Mouse (Mus musculus) limb, embryonic 11.5 days (tissue): Measurements from ENCODE around the gene Lilrb4a. TPM values are rescaled to one million over a fixed set of nuclear protein-coding genes. Genes with fewer than 3 reads are reported as not detected.

Experiments
- ATAC-seq: fragments of 200-750 bp; cut with Nextera tagmentation; 2 replicates; pipeline ENCODE4 v1.8.0; 2017; ENCODE audit warnings: low read depth; ENCODE audit not compliant: insufficient number of reproducible peaks, low FRiP score, low TSS enrichment
- DNase-seq: peaks from one replicate; pipeline ENCODE4 v3.0.0-alpha.2; 2015; ENCODE audit warnings: low spot score
- H3K27ac ChIP-seq: fragments of 300-500 bp; sonication (generic); replicated peaks from 2 replicates; pipeline ENCODE4 v1.5.1; 2014; ENCODE audit warnings: low read depth, mild to moderate bottlenecking, low read length
- H3K27me3 ChIP-seq: fragments of 300-500 bp; sonication (generic); 2 replicates; pipeline ENCODE4 v1.6.1; 2014; ENCODE audit warnings: mild to moderate bottlenecking, low read length, mixed read lengths; ENCODE audit not compliant: control insufficient read depth, insufficient read depth
- H3K36me3 ChIP-seq: fragments of 300-500 bp; sonication (generic); 2 replicates; pipeline ENCODE4 v1.6.1; 2014; ENCODE audit warnings: mild to moderate bottlenecking, low read length, moderate library complexity, mixed read lengths; ENCODE audit not compliant: control insufficient read depth, insufficient read depth
- H3K4me1 ChIP-seq: fragments of 300-500 bp; sonication (generic); 2 replicates; pipeline ENCODE4 v1.6.1; 2014; ENCODE audit warnings: low read length, mixed read lengths; ENCODE audit not compliant: control insufficient read depth, insufficient read depth
- H3K4me2 ChIP-seq: fragments of 300-500 bp; sonication (generic); 2 replicates; pipeline ENCODE4 v1.6.1; 2014; ENCODE audit warnings: low read depth, mild to moderate bottlenecking, moderate library complexity; ENCODE audit not compliant: severe bottlenecking
- H3K4me3 ChIP-seq: fragments of 300-500 bp; sonication (generic); 2 replicates; pipeline ENCODE4 v1.5.1; 2014; ENCODE audit warnings: low read depth, low read length
- H3K9ac ChIP-seq: fragments of 300-500 bp; sonication (generic); 2 replicates; pipeline ENCODE4 v1.6.1; 2014; ENCODE audit warnings: mild to moderate bottlenecking, low read length
- H3K9me3 ChIP-seq: fragments of 300-500 bp; sonication (generic); 2 replicates; pipeline ENCODE4 v1.6.1; 2016; ENCODE audit warnings: low read length; ENCODE audit not compliant: control insufficient read depth
- WGBS: fragments of 180-500 bp; shearing (Covaris S2); extraction: QIAGEN DNeasy Blood & Tissue Kit; methylation state at CpG from one replicate; pipeline ENCODE4 v1.1.7; 2014; 5-methylcytosine and 5-hydroxymethylcytosine counted together
- polyA plus RNA-seq: library from polyadenylated mRNA; unstranded; fragments of >200 nt; fragmentation: Nextera tagmentation; extraction: Ambion mirVana; gene quantifications from 2 replicates; pipeline ENCODE4 v1.2.1, GENCODE M21; 2014

Lilrb4a gene
- polyA plus RNA-seq, 1 experiment from 2014 or later: 0.36 TPM

DNA sequence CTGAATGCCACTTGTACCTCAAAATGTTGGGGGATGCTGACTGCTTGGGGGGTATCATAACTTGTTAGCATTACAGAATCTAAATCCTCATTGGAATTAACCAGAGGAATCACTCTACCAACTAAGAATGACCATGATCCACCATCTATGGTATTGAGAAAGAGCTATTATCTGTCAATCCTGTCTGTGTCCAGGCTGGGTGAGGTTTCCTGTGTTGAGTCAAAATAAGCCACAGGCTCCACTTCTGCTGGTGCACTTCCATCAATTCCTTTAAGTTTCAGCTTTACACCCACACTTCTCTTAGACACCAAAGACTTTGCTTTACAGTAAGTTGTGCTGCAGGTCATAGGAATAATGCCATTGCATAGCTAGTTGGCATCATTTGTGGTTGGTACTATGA lies 30.7 kb downstream of the Lilrb4a start:
- H3K27me3 ChIP-seq: no peaks in the 10 kb centered on the region
- H3K9me3 ChIP-seq: no peaks in the 10 kb centered on the region
- H3K4me2 ChIP-seq: no peak overlapping the region
- no peak overlapping the region for H3K9ac ChIP-seq
- no peak for DNase-seq
- no peaks in the 10 kb centered on the region for H3K4me1 ChIP-seq
- H3K4me3 ChIP-seq: no peak overlapping the region
- ATAC-seq: no peak
- H3K36me3 ChIP-seq: no peaks in the 10 kb centered on the region
- H3K27ac ChIP-seq: no peak overlapping the region

- DNase-seq (no peak), ATAC-seq (no peak)
- Histone ChIP-seq H3K9me3 (no peaks in the 10 kb centered on the region), H3K4me3 (no peak overlapping the region), H3K27me3 (no peaks in the 10 kb centered on the region), H3K27ac (no peak overlapping the region), H3K4me2 (no peak overlapping the region), H3K36me3 (no peaks in the 10 kb centered on the region), H3K4me1 (no peaks in the 10 kb centered on the region), H3K9ac (no peak overlapping the region)
- WGBS: 82% methylated on average over 7 of the region's 7 CpGs
These were observed 35.3 kb downstream of the Lilrb4a start for GRCm38 (mm10) chr10:51526090-51526489.

GRCm38 (mm10) chr10:51526633-51527032 lies 35.9 kb downstream of the Lilrb4a start:
- WGBS: 88% methylated on average over 4 of the region's 4 CpGs
- Histone ChIP-seq H3K36me3 (no peaks in the 10 kb centered on the region), H3K9me3 (no peaks in the 10 kb centered on the region), H3K27ac (no peak overlapping the region), H3K4me2 (no peak overlapping the region), H3K4me3 (no peak overlapping the region), H3K4me1 (no peaks in the 10 kb centered on the region), H3K9ac (no peak overlapping the region), H3K27me3 (no peaks in the 10 kb centered on the region)
- DNase-seq: no peak
- ATAC-seq: no peak

DNA sequence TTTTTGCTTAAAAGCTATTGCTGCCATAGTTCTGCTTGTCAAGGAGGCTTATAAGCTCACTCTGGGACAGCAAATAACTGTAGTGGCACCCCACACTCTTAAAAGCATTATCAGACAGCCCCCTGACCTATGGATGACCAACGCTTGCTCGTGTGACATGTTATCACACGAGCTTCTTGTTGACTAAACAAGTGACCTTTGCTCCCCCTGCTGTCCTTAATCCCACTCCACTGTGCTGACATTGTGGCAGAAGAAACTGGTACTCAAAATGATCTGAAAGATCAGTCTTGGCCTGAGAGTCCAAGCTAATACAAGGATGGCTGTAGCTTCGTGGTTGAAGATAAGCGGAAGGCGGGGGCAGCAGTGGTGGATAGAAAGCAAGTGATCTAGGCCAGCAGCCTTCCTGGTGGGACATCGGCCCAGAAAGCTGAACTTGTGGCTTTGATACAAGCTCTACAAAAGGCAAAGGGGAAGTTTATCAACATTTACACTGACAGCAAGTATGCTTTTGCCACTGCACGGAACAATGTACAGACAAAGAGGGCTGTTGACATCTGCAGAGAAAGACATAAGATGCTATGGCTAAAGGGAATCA lies 38.2 kb downstream of the Lilrb4a start:
- Histone ChIP-seq H3K27ac (no peak overlapping the region), H3K4me2 (no peak overlapping the region), H3K27me3 (no peaks in the 10 kb centered on the region), H3K9ac (no peak overlapping the region), H3K36me3 (no peaks in the 10 kb centered on the region), H3K9me3 (no peaks in the 10 kb centered on the region), H3K4me1 (no peaks in the 10 kb centered on the region), H3K4me3 (no peak overlapping the region)
- DNase-seq (no peak), ATAC-seq (no peak)
- 73% methylated on average over 8 of the region's 8 CpGs for WGBS

- no peaks in the 10 kb centered on the region for H3K9me3 ChIP-seq
- H3K9ac ChIP-seq: no peak overlapping the region
- WGBS: 77% methylated on average over 3 of the region's 3 CpGs
These were observed 38.7 kb downstream of the Lilrb4a start for GRCm38 (mm10) chr10:51529497-51529896.

DNA sequence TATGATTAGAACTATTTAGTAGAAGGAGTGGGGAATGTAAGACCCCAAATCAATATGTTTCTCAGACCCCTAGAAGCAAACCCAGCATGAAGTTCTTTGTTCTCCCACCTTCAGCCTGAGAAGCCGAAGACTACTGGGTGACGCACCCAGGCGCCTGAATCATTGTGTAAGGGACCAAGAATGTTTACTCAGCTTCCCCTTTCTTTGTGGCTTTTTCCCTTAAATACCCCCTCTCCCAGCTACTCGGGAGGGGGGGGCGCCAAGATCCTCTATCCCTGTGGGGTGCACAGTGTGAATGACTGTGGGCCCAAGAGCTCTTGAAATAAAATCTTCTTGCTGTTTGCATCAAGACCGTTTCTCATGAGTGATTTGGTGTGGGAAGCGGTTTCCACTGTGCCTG lies 40.1 kb downstream of the Lilrb4a start:
- Histone ChIP-seq H3K4me2 (no peak overlapping the region), H3K4me1 (no peaks in the 10 kb centered on the region), H3K9ac (no peak overlapping the region), H3K27ac (no peak overlapping the region), H3K9me3 (no peaks in the 10 kb centered on the region), H3K4me3 (no peak overlapping the region), H3K27me3 (no peaks in the 10 kb centered on the region), H3K36me3 (no peaks in the 10 kb centered on the region)
- WGBS: 92% methylated on average over 7 of the region's 7 CpGs
- no peak for ATAC-seq
- no peak for DNase-seq

More at GRCm38 (mm10) chr10:51529497-51529896, 38.7 kb downstream of the Lilrb4a start:
- Histone ChIP-seq H3K4me2 (no peak overlapping the region), H3K27me3 (no peaks in the 10 kb centered on the region), H3K4me1 (no peaks in the 10 kb centered on the region), H3K4me3 (no peak overlapping the region), H3K27ac (no peak overlapping the region), H3K36me3 (no peaks in the 10 kb centered on the region)
- ATAC-seq (no peak), DNase-seq (no peak)

Other genes starting within 250 kb of the Lilrb4a start
- gene Gm49339, start 10.3 kb upstream of the Lilrb4a start, polyA plus RNA-seq: 0.79 TPM in 1 of 2 replicates, not detected in the other
- gene Lilr4b, start 10.3 kb upstream of the Lilrb4a start, polyA plus RNA-seq: not detected in 2 replicates
- gene Fam162b, start 99.6 kb downstream of the Lilrb4a start, polyA plus RNA-seq: 0.43 TPM in 1 of 2 replicates, not detected in the other
- not detected in 2 replicates for gene Gprc6a, start 140.5 kb downstream of the Lilrb4a start, polyA plus RNA-seq
- not detected in 2 replicates for gene Rfx6, start 186.8 kb downstream of the Lilrb4a start, polyA plus RNA-seq